Mouse (Mus musculus): ENCODE data around the gene Ankrd17. TPM values are rescaled to one million over a fixed set of nuclear protein-coding genes. Genes with fewer than 3 reads are reported as not detected.

The Ankrd17 gene
- total RNA-seq, 2 experiments from 2014 or later = 39.8 to 45.8 TPM

- intact Hi-C loops (cut with DNase I) = loop anchor here (5.0 kb wide), 1 partner anchor 43 kb away; no protein-coding TSS in a partner anchor
- no peak for DNase-seq
Measured at GRCm38 (mm10) chr5:90224730-90225129, 141.6 kb downstream of the Ankrd17 start.

GRCm38 (mm10) chr5:90223534-90224381 is 142.6 kb downstream of the Ankrd17 start, which contains the start of gene Cox18:
Gene Cox18, minus strand, starts transcription at chr5:90224001.
- DNase-seq = peak; percentile 97 to 98
- intact Hi-C loops (cut with DNase I) = loop anchor here (1.0 kb wide), 1 partner anchor 143 kb away; the partner anchor contains the start of gene Ankrd17

GRCm38 (mm10) chr5:90222937-90223336 is 143.4 kb downstream of the Ankrd17 start:
- intact Hi-C loops (cut with DNase I) = loop anchor here (1.0 kb wide), 1 partner anchor 143 kb away; the partner anchor contains the start of gene Ankrd17
- DNase-seq = no peak

GRCm38 (mm10) chr5:90217791-90218190 is 148.6 kb downstream of the Ankrd17 start:
- DNase-seq = no peak
- intact Hi-C loops (cut with DNase I) = loop anchor here (5.0 kb wide), 1 partner anchor 380 kb away; no protein-coding TSS in a partner anchor

- DNase-seq = no peak
- intact Hi-C loops (cut with DNase I) = loop anchor here (5.0 kb wide), 1 partner anchor 380 kb away; no protein-coding TSS in a partner anchor
Measured at GRCm38 (mm10) chr5:90217226-90217625, 149.2 kb downstream of the Ankrd17 start.

- DNase-seq = no peak
- intact Hi-C loops (cut with DNase I) = no loop called here
Measured at GRCm38 (mm10) chr5:90213356-90213755, 153.0 kb downstream of the Ankrd17 start.

- DNase-seq = no peak
- intact Hi-C loops (cut with DNase I) = loop anchor here (2.0 to 5.0 kb wide), 2 partner anchors 179 to 298 kb away; no protein-coding TSS in a partner anchor
Measured at GRCm38 (mm10) chr5:90203168-90203567, 163.2 kb downstream of the Ankrd17 start.

GRCm38 (mm10) chr5:90202447-90203117 is 163.8 kb downstream of the Ankrd17 start:
- intact Hi-C loops (cut with DNase I) = loop anchor here (2.0 to 5.0 kb wide), 2 partner anchors 180 to 298 kb away; no protein-coding TSS in a partner anchor
- no peak for DNase-seq

GRCm38 (mm10) chr5:90199922-90200632 is 166.3 kb downstream of the Ankrd17 start:
- intact Hi-C loops (cut with DNase I) = loop anchor here (5.0 to 10.0 kb wide), 2 partner anchors 182 to 355 kb away; no protein-coding TSS in a partner anchor
- no peak for DNase-seq

- intact Hi-C loops (cut with DNase I) = loop anchor here (10.0 kb wide), 1 partner anchor 350 kb away; no protein-coding TSS in a partner anchor
- DNase-seq = peak in 1 of 2 experiments; percentile 20
Measured at GRCm38 (mm10) chr5:90194831-90195230, 171.5 kb downstream of the Ankrd17 start.

GRCm38 (mm10) chr5:90182782-90183181 is 183.6 kb downstream of the Ankrd17 start:
- DNase-seq = no peak
- intact Hi-C loops (cut with DNase I) = no loop called here

- no peak for DNase-seq
- intact Hi-C loops (cut with DNase I) = no loop called here
Measured at GRCm38 (mm10) chr5:90179094-90179493, 187.3 kb downstream of the Ankrd17 start.

- intact Hi-C loops (cut with DNase I) = no loop called here
- DNase-seq = no peak
Measured at GRCm38 (mm10) chr5:90178116-90178515, 188.3 kb downstream of the Ankrd17 start.

Other genes with a start within 250 kb of the Ankrd17 start
- 1 to 10 TPM; 5.6 to 8.1 TPM for gene Cox18, start 142.6 kb downstream of the Ankrd17 start, total RNA-seq (2021)
- gene Gm9958, start 627 bp upstream of the Ankrd17 start, total RNA-seq (2021) = under 1 TPM; 0.20 to 0.54 TPM
- 1 to 10 TPM in 1 of 2 experiments, not detected in 1; 7.4 TPM for gene Alb, start 94.3 kb upstream of the Ankrd17 start, total RNA-seq (2021)
- gene Afp, start 124.2 kb upstream of the Ankrd17 start, total RNA-seq (2021) = not detected
- gene Afm, start 152.4 kb upstream of the Ankrd17 start, total RNA-seq (2021) = not detected
- not detected for gene 5830473C10Rik, start 194.5 kb upstream of the Ankrd17 start, total RNA-seq (2021)